In genomic region chr4:21368234-21369021, GRCm38 (mm10) we compare ENCODE assay signal across 8 mouse cellular contexts.
DNase-seq lines count a peak whose midpoint lies in the region; ATAC-seq and TF ChIP-seq lines count a peak whose summit lies in the region.

No protein-coding gene starts in this region.

- no peak overlapping the region for H3K4me2 ChIP-seq in heart, embryonic 11.5 days
- H3K4me2 ChIP-seq in forebrain, postnatal 0 days (ENCODE audit: low read depth), result no peak overlapping the region
- H3K4me2 ChIP-seq in heart, embryonic 12.5 days, result no peak overlapping the region

- peak; percentile 4 for DNase-seq in heart, postnatal 4 days
- DNase-seq in A20 (ENCODE audit: low read depth, low spot score), result peak; percentile 11
- peak; percentile 41 for DNase-seq in ZHBTc4 (ENCODE audit: low read depth, low spot score)
- peak; percentile 70 for DNase-seq in forebrain, postnatal 0 days
- peak; percentile 3 for DNase-seq in telencephalon, adult 2 months (ENCODE audit: low read depth, low spot score)

- H3K27ac ChIP-seq in heart, embryonic 11.5 days (ENCODE audit: low read depth, low read length), result no peak overlapping the region
- H3K27ac ChIP-seq in forebrain, postnatal 0 days (ENCODE audit: low read depth, low read length), result no peak overlapping the region
- no peak overlapping the region for H3K27ac ChIP-seq in heart, embryonic 12.5 days (ENCODE audit: poor library complexity, severe bottlenecking)

- no peak for ATAC-seq in heart, embryonic 11.5 days (replicated peaks; ENCODE audit: insufficient number of reproducible peaks, low FRiP score, low TSS enrichment)
- ATAC-seq in forebrain, postnatal 0 days, result peak; percentile 68
- peak; percentile 57 for ATAC-seq in megakaryocyte, adult 5-6 weeks (ENCODE audit: poor library complexity, severe bottlenecking)
- no peak for ATAC-seq in heart, embryonic 12.5 days (ENCODE audit: insufficient number of reproducible peaks, low FRiP score)

- peak; percentile 93 for TF ChIP-seq CTCF in forebrain, postnatal 0 days (IDR thresholded peaks at IDR 0.05; ENCODE audit: low read depth)

- H3K9me3 ChIP-seq in heart, embryonic 11.5 days (replicated peaks; ENCODE audit: control insufficient read depth, low read length), result no peaks in the 10 kb centered on the region
- no peaks in the 10 kb centered on the region for H3K9me3 ChIP-seq in forebrain, postnatal 0 days (ENCODE audit: low read length)
- H3K9me3 ChIP-seq in heart, embryonic 12.5 days (replicated peaks), result no peaks in the 10 kb centered on the region

- H3K4me1 ChIP-seq in heart, embryonic 11.5 days (ENCODE audit: control insufficient read depth, insufficient read depth, low read length), result no peaks in the 10 kb centered on the region
- no peaks in the 10 kb centered on the region for H3K4me1 ChIP-seq in forebrain, postnatal 0 days (ENCODE audit: insufficient read depth)
- no peaks in the 10 kb centered on the region for H3K4me1 ChIP-seq in heart, embryonic 12.5 days (replicated peaks)

- H3K36me3 ChIP-seq in heart, embryonic 11.5 days (ENCODE audit: control insufficient read depth, insufficient read depth, low read length), result no peaks in the 10 kb centered on the region
- no peaks in the 10 kb centered on the region for H3K36me3 ChIP-seq in forebrain, postnatal 0 days (ENCODE audit: insufficient read depth)
- H3K36me3 ChIP-seq in heart, embryonic 12.5 days, result no peaks in the 10 kb centered on the region

- WGBS in heart, embryonic 11.5 days (ENCODE audit: insufficient replicate concordance), result 62% methylated on average over 11 of the region's 11 CpGs
- 66% methylated on average over 11 of the region's 11 CpGs for WGBS in forebrain, postnatal 0 days
- WGBS in heart, embryonic 12.5 days, result 60% methylated on average over 11 of the region's 11 CpGs

- H3K27me3 ChIP-seq in heart, embryonic 11.5 days (ENCODE audit: control insufficient read depth, insufficient read depth, low read length), result no peaks in the 10 kb centered on the region
- no peaks in the 10 kb centered on the region for H3K27me3 ChIP-seq in forebrain, postnatal 0 days (ENCODE audit: insufficient read depth, low read length)
- H3K27me3 ChIP-seq in heart, embryonic 12.5 days (replicated peaks), result no peaks in the 10 kb centered on the region

- H3K4me3 ChIP-seq in heart, embryonic 11.5 days (ENCODE audit: low read depth, low read length), result no peak overlapping the region
- no peak overlapping the region for H3K4me3 ChIP-seq in forebrain, postnatal 0 days (ENCODE audit: low read depth, low read length)
- H3K4me3 ChIP-seq in heart, embryonic 12.5 days, result no peak overlapping the region

- H3K9ac ChIP-seq in heart, embryonic 11.5 days (ENCODE audit: low read depth, low read length), result no peak overlapping the region
- no peak overlapping the region for H3K9ac ChIP-seq in forebrain, postnatal 0 days
- H3K9ac ChIP-seq in heart, embryonic 12.5 days, result no peak overlapping the region

Comparison
In these comparisons a context has a peak if more than half of its experiments do, and no peak if none do; other contexts are left out.
1. DNase-seq: peak in every context shown above with its lines; median percentile 70 in forebrain, postnatal 0 days; 41 in ZHBTc4; 11 in A20; 4 in heart, postnatal 4 days; 3 in telencephalon, adult 2 months.
2. ATAC-seq: peak in forebrain, postnatal 0 days (single experiment) and megakaryocyte, adult 5-6 weeks (single experiment); none in heart, embryonic 11.5 days (single experiment) and heart, embryonic 12.5 days (single experiment).